Mouse (Mus musculus) mature B cell (primary cell): Measurements from ENCODE around the gene Itsn1.

ENCODE experiments used
- in situ Hi-C: fragments of 300-500 bp; cut with MboI; formaldehyde crosslinking; loops from 2 replicates; pipeline ENCODE4 v1.14.3; 2019

Gene Itsn1

DNA sequence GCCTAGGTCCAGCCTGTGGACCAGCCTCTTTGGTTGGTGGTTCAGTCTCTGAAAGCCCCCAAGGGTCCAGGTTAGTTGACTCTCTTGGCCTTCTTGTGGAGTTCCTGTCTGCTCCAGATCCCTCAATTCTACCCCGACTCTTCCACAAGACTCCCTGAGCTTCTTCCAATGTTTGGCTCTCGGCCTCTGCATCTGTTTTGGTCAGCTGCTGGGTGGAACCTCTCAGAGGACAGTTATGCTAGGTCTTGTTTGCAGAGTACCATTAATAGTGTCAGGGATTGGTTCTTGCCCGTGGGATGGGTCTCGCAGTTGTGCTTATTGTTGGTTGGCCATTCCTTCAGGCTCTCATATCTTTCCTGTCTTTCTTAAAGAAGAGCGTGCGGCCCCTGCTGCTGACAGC is 39.5 kb downstream of the Itsn1 start:
- in situ Hi-C loops, result no loop called here

DNA sequence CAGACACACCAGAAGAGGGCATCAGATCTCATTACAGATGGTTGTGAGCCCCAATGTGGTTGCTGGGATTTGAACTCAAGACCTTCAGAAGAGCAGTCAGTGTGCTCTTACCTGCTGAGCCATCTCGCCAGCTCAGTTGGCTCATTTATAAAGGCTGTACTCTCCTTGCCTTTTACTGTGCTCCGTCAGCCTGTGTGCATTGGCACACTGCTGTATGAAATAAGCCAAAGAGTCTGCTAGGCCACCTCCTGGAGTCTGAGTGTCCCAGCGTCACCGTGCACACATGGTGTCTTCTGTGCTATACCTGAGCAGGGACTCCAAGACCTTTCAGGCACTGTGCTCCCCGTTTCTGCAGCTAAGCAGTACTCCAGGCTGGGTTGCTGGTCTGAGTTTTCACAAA is 40.8 kb downstream of the Itsn1 start:
- in situ Hi-C loops, result no loop called here

DNA sequence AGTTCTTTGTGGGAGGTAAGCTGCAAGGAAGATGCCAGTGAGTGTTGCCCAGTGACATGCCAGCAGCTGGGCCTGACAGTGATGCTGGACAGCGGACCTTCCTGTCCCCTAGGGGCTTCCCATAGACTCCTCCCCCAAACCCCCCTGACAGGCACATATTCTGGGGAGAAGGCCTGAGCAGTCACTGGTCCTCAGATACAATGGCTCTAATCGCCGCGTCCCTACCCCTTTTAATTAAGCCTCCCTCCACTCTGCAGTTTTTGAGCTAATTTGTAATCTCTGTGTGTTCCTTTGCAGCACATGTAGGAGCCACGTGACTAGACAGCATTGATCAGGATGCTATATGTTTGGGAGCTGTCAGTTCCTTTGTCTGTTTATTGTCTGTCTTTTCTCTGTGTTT is 41.6 kb downstream of the Itsn1 start:
- in situ Hi-C loops, result no loop called here

DNA sequence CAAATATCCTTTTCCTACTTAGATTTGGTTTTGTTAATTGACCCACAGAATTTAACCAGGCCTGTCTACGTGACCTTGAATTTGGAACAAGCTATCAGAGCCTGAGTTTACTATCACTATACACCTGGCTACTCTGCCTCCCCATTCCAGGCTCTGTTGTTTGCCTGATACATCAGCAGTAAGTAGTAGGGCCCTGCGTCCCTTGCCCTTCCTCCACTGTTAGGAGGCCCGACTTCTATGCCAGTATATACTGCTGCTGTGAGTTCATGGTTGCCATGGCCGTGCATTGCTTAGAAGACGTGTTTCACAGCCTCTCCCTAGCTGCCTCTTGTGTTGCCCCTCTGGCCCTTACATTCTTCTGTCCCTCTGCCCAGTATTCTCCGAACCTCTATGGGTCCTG is 42.3 kb downstream of the Itsn1 start:
- in situ Hi-C loops, result no loop called here

DNA sequence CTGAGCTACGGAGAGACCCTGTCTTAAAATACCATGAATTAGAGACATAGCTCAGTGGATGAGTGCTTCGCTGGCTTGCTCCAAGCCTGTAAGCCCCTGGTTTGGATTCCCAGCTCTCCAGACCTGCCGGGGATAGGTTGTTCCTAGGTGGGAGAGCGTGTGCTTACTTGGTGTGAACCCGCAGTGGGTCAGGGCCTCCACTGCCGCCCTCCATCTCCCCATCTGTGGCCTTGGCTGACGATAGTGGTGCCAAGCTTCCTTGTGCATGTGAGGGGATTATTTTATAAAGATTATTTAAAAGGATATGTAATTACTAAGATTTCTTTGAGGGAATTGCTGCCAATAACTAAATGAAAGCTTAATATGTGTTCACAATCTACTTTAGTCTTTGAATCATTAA is 43.5 kb downstream of the Itsn1 start:
- in situ Hi-C loops, result no loop called here

DNA sequence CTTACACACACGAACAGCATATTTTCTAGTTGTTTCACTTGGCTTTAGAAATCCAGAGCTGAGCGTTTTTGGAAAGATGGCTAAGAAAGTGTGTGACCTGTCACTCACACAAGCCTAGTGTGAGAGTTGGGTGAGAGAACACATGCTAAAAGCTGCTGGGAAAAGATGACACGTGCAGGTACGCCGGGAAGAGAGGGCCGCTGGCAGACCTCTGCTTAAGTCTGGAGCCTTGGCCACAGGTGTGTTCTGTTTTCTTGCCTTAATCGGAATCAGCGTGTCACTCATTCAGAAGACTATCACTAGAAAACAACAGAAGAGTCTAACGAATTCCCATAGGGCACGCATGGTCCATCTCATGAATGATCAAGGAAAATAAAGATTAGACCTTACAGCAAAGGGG is 50.5 kb downstream of the Itsn1 start:
- in situ Hi-C loops, result no loop called here

DNA sequence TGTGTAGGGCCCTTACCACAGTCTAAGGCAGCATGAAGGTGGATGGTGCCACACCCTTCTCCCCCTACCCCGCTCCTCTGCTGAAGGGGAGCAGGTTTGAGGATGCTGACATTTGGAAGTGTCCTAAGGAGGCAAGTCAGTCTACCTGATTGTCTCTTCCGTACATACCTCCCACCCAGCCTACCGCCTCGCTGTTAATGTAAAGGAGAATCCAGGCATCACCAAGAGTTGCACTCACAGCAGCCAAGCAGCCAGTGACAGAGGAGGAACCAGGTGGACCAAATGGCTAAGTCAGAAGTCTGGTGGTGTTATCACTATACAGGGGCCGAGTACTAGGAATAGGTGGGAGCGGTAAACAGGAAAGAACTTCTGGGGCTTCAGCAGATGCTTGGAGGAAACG is 51.1 kb downstream of the Itsn1 start:
- in situ Hi-C loops, result no loop called here

DNA sequence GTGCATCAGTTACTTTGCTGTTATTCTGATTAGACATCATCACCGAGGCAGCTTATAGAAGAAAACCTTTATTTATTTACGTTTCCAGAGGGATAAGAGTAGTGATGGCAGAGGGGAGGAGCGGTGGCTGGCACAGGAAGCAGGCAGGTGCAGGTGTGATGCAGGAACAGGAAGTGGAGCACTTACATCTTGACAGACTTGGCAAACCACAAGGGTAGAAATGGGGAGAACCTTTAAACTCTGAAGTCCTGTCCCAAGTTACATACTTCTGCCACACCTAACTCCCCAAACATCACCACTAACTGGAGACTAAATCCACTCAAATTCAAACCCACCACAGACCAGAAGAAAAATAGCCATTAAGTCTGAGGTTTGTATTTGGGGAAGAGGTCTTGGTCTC is 51.7 kb downstream of the Itsn1 start:
- in situ Hi-C loops, result no loop called here

DNA sequence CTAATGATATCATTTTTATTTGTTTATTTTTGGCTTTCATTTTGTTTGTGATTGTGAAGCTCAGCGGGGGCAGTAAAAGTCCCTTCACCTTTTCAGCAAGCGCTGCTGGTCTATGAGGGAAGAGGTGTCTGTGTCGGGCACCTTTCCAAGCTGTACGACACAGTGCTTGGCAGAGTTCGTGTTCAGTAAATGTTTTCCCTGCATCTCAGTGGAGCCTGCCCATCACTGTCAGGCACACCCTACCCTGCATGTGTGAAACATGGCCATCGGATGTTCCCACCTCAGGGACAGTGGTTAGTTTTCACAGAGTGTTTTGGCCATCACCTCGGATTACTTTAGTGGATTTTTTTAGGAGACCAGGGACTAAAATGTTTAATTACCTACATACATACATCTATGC is 54.1 kb downstream of the Itsn1 start:
- in situ Hi-C loops, result no loop called here

DNA sequence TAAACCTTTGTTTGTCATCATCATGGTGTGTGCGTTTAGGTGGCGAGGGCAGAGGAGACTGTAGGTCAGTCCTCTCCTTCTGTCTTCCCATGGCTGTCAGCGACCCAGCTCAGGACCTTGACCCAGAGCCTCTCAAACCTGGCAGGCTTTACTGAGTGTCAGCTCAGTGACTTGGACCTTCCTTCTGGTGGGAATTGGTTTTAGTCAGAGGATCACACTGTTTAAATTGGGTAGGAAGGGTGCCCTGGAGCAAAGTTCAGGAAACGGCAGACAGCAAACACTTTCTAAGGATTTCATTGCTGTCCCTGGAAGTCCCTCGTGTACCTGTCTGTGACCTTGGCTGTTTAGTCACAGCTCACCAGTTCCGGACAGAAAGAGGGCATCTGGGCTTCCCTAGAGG is 55.2 kb downstream of the Itsn1 start:
- in situ Hi-C loops, result no loop called here

DNA sequence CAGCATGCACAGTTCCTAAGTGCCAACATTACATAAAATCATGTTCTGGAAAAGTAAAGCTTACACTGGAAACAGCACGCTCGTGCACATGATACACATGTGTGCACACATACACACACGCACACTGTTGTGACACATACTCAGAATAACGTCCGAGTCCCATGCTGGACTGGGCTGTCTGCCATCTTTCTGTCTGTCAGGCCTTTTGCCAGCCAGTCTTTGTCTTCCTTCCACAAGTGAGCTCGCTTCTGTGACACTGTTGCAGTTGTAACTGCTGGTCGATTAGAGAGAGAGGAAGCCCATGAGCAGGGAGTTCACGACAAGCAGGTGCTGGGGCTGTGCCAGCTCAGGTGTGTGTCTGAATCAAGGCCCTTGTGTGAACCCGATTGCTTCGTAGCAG is 57.3 kb downstream of the Itsn1 start:
- in situ Hi-C loops, result no loop called here

DNA sequence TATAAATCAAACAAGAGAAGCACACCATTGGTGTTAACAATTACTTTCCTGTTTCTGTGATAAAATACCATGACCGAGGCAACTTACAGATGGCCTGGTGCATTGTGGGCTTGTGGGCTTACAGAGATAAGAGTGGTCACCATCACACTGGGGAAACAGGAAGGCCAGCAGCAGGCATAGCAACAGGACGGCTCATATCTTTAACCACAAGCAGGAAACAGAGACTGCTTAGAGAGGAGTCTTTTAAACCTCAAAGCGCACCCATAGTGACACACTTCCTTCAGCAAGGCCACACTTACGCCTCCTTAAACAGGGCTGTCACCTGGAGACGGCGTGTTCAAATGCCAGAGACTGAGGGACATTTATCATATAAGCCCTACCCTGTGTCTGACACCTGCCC is 60.6 kb downstream of the Itsn1 start:
- in situ Hi-C loops, result no loop called here

DNA sequence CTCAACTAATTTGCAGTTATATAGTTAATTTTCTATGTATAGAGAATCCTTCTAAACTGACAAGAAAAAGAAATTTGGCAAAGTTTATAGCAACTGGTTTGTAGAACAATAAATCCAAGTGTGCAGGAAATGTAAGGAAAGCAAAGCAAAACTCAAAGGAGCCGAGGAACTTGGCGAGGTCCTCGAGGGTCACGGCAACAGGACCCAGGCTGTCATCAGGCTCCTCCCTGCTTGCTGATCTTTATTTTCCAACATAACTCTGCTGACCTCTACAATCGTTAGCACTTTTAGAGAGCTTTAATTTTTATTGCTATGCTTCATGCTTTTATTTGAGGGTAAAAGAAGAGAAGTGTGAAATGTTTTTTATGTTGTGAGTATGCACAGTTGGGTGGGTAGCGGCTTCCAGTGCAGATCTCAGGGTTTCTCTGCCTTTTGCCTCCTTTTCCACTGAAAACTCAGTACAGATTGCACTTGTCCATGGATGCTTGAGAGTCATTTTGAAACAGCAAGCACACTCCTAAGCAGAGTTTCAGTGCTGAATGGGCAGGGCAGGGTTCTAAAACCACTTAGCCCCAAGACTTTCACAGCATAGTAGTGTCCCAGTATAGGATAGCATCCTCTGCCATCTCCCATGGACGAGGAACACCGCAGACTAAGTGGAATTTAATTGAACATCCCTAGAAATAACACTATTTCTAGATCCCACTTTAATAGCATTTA is 63.6 kb downstream of the Itsn1 start:
- in situ Hi-C loops, result no loop called here

DNA sequence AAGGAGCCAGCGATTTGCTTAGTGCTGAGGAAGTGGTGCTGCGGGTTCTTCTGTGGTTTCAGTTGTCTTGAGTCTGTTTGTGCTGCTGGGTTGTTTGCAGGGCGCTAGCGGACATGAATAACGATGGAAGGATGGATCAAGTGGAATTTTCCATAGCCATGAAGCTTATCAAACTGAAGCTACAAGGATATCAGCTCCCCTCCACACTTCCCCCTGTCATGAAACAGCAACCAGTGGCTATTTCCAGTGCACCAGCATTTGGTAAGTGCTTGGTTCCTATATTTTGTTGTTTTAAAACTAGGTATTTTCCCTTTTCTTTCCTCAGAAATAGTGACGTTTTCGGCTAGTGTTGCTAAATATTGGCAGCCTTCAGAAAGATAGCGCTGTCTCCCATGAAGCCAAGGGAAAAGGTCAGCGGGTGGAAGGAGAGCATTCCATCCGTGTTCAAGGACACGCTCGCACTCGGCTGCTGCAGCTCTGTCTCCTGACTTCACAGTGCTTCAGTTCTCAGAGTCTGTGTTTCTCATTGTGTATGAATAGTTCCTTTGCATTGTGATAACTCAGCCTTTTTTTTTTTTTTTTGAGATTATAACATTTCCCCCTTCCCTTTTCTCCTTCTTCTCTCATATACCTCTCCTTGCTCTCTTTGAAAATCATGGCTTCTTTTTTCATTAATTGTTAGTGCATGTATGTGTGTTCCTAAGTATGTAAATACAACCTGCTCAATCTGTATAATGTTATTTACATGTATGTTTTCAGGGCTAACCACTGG is 64.6 kb downstream of the Itsn1 start:
- in situ Hi-C loops, result no loop called here

DNA sequence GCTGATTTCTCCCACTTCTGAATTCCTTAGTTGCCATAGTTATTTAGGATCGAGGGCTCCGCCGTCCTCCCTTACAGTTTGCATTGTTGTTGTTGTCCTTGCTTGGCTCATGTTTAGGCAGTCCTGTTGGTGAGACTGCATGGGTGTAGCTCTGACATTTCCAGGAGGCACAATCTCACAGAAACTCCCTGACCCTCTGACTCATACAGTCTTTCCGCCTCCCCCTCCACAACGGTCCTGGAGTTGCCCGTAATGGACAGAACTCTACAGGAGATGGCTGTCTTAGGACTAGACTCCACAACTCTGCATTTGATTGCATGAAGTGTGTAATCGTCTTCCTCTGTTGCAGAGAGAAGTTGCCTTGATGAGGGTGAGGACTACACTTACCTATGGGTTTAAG is 65.2 kb downstream of the Itsn1 start:
- in situ Hi-C loops, result no loop called here

DNA sequence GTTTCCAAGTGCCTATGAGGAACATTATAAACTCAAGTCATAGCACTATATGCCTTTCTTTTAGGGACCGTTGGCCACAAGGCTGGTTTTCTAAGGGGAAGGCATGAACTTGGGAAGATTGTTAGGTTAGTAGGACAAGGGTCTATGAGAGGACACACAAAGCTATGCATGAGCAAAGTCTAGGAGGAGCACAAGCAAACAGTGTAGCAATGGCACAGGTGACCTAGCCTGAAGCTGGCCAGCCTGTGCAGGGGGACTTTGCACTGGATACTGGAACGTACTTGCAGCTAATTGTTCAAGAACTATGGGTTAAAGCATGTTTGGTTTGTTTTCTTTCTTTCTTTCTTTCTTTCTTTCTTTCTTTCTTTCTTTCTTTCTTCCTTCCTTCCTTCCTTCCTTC is 66.0 kb downstream of the Itsn1 start:
- in situ Hi-C loops, result no loop called here

DNA sequence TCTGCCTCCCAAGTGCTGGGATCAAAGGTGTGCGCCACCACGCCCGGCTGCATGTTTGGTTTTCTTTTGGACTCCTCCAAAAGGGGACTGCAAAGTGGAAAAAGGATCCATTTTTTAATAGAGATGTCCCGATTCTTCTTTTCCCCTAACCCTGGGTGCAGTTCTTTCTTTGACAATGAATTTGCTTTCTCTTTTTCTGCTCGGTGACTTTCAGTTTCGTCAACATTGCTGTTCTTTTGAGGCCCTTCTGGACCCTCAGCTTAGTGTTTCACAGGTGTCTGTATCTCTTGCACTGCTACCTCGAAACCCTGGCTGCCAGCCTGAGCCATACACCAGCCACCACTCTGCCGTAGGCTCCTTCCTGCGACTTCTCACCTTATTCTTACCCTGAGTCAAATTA is 66.5 kb downstream of the Itsn1 start:
- in situ Hi-C loops, result no loop called here

DNA sequence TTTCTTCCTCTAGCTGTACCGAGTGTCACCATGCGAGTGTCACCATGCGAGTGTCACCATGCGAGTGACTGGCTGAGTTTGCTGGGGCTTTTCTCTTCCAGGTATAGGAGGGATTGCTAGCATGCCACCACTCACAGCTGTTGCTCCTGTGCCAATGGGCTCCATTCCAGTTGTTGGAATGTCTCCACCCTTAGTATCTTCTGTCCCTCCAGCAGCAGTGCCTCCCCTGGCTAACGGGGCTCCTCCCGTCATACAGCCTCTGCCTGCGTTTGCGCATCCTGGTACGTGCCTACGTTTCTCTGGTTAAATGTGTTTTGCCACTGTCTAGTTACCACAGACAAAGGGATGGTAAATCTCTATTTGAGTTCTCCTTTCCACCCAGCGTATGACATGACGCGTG is 72.3 kb downstream of the Itsn1 start:
- in situ Hi-C loops, result no loop called here

DNA sequence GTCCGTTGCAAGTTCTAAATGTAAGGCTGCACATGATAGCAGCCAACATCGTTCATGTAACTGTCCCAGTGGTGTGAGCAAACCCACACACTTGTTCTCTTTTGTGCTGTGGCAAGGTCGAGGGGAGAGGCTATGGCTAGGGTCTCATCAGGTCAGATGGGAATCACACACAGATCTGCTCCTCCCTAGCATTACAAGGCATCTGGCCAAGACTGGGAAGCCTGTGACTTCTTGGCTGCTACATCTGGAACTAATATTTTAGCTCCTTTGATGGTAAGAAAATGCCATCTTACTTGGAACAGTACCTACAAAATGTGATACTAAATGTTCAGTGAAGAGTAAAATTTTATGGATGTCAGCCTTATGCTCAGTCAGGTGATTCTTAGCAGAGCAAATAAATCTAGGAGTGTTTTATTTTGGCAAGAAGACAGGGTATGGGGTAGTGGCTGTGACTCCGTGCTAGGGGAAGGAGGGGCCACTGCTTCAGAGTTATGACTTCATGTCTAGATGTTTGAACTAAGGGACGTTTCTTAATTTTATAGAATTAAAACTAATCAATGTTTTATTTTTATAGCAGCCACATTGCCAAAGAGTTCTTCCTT is 73.5 kb downstream of the Itsn1 start:
- in situ Hi-C loops, result no loop called here

DNA sequence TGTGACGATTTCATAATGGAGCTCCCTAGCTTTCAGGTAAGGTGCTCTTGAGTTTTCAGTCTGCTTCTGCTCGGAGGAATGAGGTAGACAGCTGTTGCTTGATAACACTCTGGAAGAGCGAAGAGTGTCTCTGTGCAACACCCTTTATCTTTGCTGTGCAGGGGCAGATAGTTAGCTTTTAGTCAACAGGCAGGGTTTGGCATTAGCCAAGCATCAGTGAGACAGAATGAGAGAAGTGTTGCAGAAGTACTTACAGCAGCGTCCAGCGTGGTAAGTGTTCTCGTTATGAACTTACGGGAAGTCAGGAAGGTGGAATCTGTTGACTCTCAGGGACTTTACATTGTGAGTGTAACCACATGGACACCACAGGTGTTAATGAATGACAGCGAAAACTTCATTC is 75.3 kb downstream of the Itsn1 start:
- in situ Hi-C loops, result no loop called here

DNA sequence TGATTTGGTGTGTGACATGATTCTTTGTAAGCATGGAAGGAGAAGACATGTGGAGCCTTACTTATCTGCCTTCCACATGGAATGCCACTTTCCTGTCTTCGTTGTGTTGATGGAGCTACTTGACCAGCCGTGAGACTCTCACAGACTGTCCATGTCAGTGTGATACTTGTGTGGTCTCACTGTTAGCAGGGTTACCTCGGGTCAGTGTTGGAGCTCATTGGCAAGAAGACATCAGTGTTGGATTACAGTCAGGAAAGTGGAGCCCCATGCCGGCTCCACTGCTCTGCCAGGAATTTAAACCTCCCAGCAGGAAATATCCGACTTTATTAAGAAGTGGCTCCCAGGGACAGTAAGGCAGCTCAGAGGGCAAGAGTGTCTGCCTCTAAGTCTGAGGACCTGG is 75.8 kb downstream of the Itsn1 start:
- in situ Hi-C loops, result no loop called here

DNA sequence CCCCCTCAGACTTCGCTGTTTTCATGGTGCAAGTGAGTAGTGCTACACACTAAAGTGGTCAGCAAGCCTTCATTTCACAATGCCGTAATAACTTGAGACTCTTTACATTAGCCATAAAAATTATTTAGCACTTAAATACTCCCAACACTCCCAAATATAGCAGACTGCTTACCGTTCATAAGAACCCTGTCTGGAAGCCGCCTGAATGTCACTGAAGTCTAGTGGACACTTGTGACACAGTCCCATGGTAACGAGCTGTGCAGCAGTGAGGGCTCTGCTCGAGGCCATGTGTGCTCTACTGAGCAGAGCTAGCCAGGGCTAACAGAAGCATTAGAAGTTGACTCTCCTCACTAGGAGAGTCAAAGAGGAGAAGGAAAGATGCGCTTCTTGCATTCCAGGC is 81.2 kb downstream of the Itsn1 start:
- in situ Hi-C loops, result no loop called here

DNA sequence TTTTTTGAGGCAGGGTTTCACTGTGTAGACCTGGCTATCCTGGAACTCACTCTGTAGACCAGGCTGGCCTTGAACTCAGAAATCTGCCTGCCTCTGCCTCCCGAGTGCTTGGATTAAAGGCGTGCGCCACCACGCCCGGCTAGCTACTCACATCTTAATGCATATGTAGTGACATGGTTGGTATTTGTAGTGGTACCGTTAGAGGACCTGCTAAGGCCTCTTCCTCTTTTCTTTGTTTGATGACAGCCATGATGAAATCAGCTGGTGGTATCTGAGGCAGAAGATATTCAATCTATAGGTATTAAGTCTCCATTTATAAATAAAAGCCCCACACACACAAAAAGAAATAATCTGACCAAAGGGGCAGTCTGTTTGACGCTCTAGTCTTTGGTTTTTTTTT is 82.3 kb downstream of the Itsn1 start:
- in situ Hi-C loops, result no loop called here
